Mouse (Mus musculus): ENCODE results near the gene Doc2g. TPM values are rescaled to one million over a fixed set of nuclear protein-coding genes. Genes with fewer than 3 reads are reported as not detected.
"Not testable (repeated sequence)": the region's sequence is repeated elsewhere in the genome, so short reads cannot be mapped to it uniquely, and the experiment has no call there.

Gene Doc2g
- polyA plus RNA-seq, 1 experiment from 2014 or later, result 3.4 TPM

- Histone ChIP-seq H3K9me3 (ENCODE audit: control insufficient read depth, low read length) (no peaks in the 10 kb centered on the region), H3K27ac (ENCODE audit: low read length) (no peak overlapping the region), H3K27me3 (replicated peaks; ENCODE audit: control insufficient read depth, insufficient read depth, low read length) (no peaks in the 10 kb centered on the region), H3K4me1 (ENCODE audit: control insufficient read depth, insufficient read depth, low read length) (0 out of 2 replicates have a peak, but pooled peaks cover 3% of the 10 kb centered on the region), H3K4me3 (ENCODE audit: low read length) (no peak overlapping the region), H3K36me3 (ENCODE audit: control insufficient read depth, insufficient read depth, low read length) (no peaks in the 10 kb centered on the region), H3K9ac (ENCODE audit: low read depth, low read length) (no peak overlapping the region), H3K4me2 (ENCODE audit: low read depth, low read length) (no peak overlapping the region)
- 74% methylated on average over 11 of the region's 11 CpGs for WGBS
- no peak for ATAC-seq
Measured at GRCm38 (mm10) chr19:3966330-3967075, 36.6 kb upstream of the Doc2g start.

GRCm38 (mm10) chr19:3967258-3967657 lies 35.9 kb upstream of the Doc2g start:
- H3K36me3 ChIP-seq (ENCODE audit: control insufficient read depth, insufficient read depth, low read length), result no peaks in the 10 kb centered on the region
- H3K27ac ChIP-seq (ENCODE audit: low read length), result no peak overlapping the region
- H3K4me1 ChIP-seq (ENCODE audit: control insufficient read depth, insufficient read depth, low read length), result peaks cover 3% of the 10 kb centered on the region; the same call in 1 of the 2 replicates
- H3K9ac ChIP-seq (ENCODE audit: low read depth, low read length), result no peak overlapping the region
- no peaks in the 10 kb centered on the region for H3K9me3 ChIP-seq (ENCODE audit: control insufficient read depth, low read length)
- no peaks in the 10 kb centered on the region for H3K27me3 ChIP-seq (replicated peaks; ENCODE audit: control insufficient read depth, insufficient read depth, low read length)
- no peak for ATAC-seq
- WGBS, result 63% methylated on average over 3 of the region's 3 CpGs
- no peak overlapping the region for H3K4me2 ChIP-seq (ENCODE audit: low read depth, low read length)
- no peak overlapping the region for H3K4me3 ChIP-seq (ENCODE audit: low read length)

GRCm38 (mm10) chr19:3972229-3972628 lies 30.9 kb upstream of the Doc2g start, which contains the start of gene Aldh3b2:
Aldh3b2 (plus strand) TSS chr19:3972328.
- Histone ChIP-seq H3K36me3 (ENCODE audit: control insufficient read depth, insufficient read depth, low read length) (no peaks in the 10 kb centered on the region), H3K27me3 (replicated peaks; ENCODE audit: control insufficient read depth, insufficient read depth, low read length) (no peaks in the 10 kb centered on the region), H3K4me2 (ENCODE audit: low read depth, low read length) (no peak within 1 kb of the TSS), H3K4me3 (ENCODE audit: low read length) (no peak within 1 kb of the TSS), H3K27ac (ENCODE audit: low read length) (no peak within 1 kb of the TSS), H3K9ac (ENCODE audit: low read depth, low read length) (no peak within 1 kb of the TSS), H3K9me3 (ENCODE audit: control insufficient read depth, low read length) (no peaks in the 10 kb centered on the region), H3K4me1 (ENCODE audit: control insufficient read depth, insufficient read depth, low read length) (peaks cover 6% of the 10 kb centered on the region; the same call in 1 of the 2 replicates)
- WGBS, result 26% methylated on average over 9 of the region's 9 CpGs
- peak; percentile 90 for ATAC-seq

- H3K4me3 ChIP-seq (ENCODE audit: low read length); H3K4me1 ChIP-seq (ENCODE audit: control insufficient read depth, insufficient read depth, low read length); H3K4me2 ChIP-seq (ENCODE audit: low read depth, low read length); H3K27ac ChIP-seq (ENCODE audit: low read length); ATAC-seq; H3K36me3 ChIP-seq (ENCODE audit: control insufficient read depth, insufficient read depth, low read length); H3K9me3 ChIP-seq (ENCODE audit: control insufficient read depth, low read length); H3K27me3 ChIP-seq (replicated peaks; ENCODE audit: control insufficient read depth, insufficient read depth, low read length); H3K9ac ChIP-seq (ENCODE audit: low read depth, low read length): not testable (repeated sequence)
- 93% methylated on average over 6 of the region's 6 CpGs for WGBS
Measured at GRCm38 (mm10) chr19:3974608-3975007, 28.5 kb upstream of the Doc2g start.

GRCm38 (mm10) chr19:3975866-3976265 lies 27.2 kb upstream of the Doc2g start:
- Histone ChIP-seq H3K4me1 (ENCODE audit: control insufficient read depth, insufficient read depth, low read length) (peaks cover 3% of the 10 kb centered on the region; the same call in 1 of the 2 replicates), H3K4me3 (ENCODE audit: low read length) (no peak overlapping the region), H3K4me2 (ENCODE audit: low read depth, low read length) (no peak overlapping the region), H3K9ac (ENCODE audit: low read depth, low read length) (no peak overlapping the region), H3K9me3 (ENCODE audit: control insufficient read depth, low read length) (no peaks in the 10 kb centered on the region), H3K36me3 (ENCODE audit: control insufficient read depth, insufficient read depth, low read length) (no peaks in the 10 kb centered on the region), H3K27me3 (replicated peaks; ENCODE audit: control insufficient read depth, insufficient read depth, low read length) (no peaks in the 10 kb centered on the region), H3K27ac (ENCODE audit: low read length) (no peak overlapping the region)
- no peak for ATAC-seq
- WGBS, result 67% methylated on average over 2 of the region's 2 CpGs

GRCm38 (mm10) chr19:3980309-3980708 lies 22.8 kb upstream of the Doc2g start:
- Histone ChIP-seq H3K4me3 (ENCODE audit: low read length) (no peak overlapping the region), H3K9me3 (ENCODE audit: control insufficient read depth, low read length) (no peaks in the 10 kb centered on the region), H3K4me2 (ENCODE audit: low read depth, low read length) (no peak overlapping the region), H3K9ac (ENCODE audit: low read depth, low read length) (no peak overlapping the region), H3K36me3 (ENCODE audit: control insufficient read depth, insufficient read depth, low read length) (no peaks in the 10 kb centered on the region), H3K4me1 (ENCODE audit: control insufficient read depth, insufficient read depth, low read length) (no peaks in the 10 kb centered on the region; the same call in 1 of the 2 replicates), H3K27me3 (replicated peaks; ENCODE audit: control insufficient read depth, insufficient read depth, low read length) (no peaks in the 10 kb centered on the region), H3K27ac (ENCODE audit: low read length) (no peak overlapping the region)
- ATAC-seq, result peak; percentile 69; the same call in 1 of the 2 replicates
- WGBS, result 11% methylated on average over 4 of the region's 4 CpGs

- H3K36me3 ChIP-seq (ENCODE audit: control insufficient read depth, insufficient read depth, low read length), result no peaks in the 10 kb centered on the region
- H3K9ac ChIP-seq (ENCODE audit: low read depth, low read length), result no peak overlapping the region
- no peak for ATAC-seq
- no peaks in the 10 kb centered on the region for H3K27me3 ChIP-seq (replicated peaks; ENCODE audit: control insufficient read depth, insufficient read depth, low read length)
- no peak overlapping the region for H3K4me3 ChIP-seq (ENCODE audit: low read length)
- peaks cover 4% of the 10 kb centered on the region for H3K4me1 ChIP-seq (ENCODE audit: control insufficient read depth, insufficient read depth, low read length)
- H3K4me2 ChIP-seq (ENCODE audit: low read depth, low read length), result no peak overlapping the region
- WGBS, result 70% methylated on average over 9 of the region's 9 CpGs
- H3K9me3 ChIP-seq (ENCODE audit: control insufficient read depth, low read length), result no peaks in the 10 kb centered on the region
- no peak overlapping the region for H3K27ac ChIP-seq (ENCODE audit: low read length)
Measured at GRCm38 (mm10) chr19:3980917-3981316, 22.2 kb upstream of the Doc2g start.

- 56% methylated on average over 9 of the region's 9 CpGs for WGBS
- peaks cover 19% of the 10 kb centered on the region for H3K4me1 ChIP-seq (ENCODE audit: control insufficient read depth, insufficient read depth, low read length)
- H3K9ac ChIP-seq (ENCODE audit: low read depth, low read length), result no peak overlapping the region; the same call in 1 of the 2 replicates
- no peaks in the 10 kb centered on the region; the same call in 1 of the 2 replicates for H3K36me3 ChIP-seq (ENCODE audit: control insufficient read depth, insufficient read depth, low read length)
- H3K27me3 ChIP-seq (replicated peaks; ENCODE audit: control insufficient read depth, insufficient read depth, low read length), result no peaks in the 10 kb centered on the region
- H3K4me3 ChIP-seq (ENCODE audit: low read length), result no peak overlapping the region
- no peaks in the 10 kb centered on the region for H3K9me3 ChIP-seq (ENCODE audit: control insufficient read depth, low read length)
- no peak for ATAC-seq
- H3K27ac ChIP-seq (ENCODE audit: low read length), result no peak overlapping the region
- no peak overlapping the region for H3K4me2 ChIP-seq (ENCODE audit: low read depth, low read length)
Measured at GRCm38 (mm10) chr19:3983527-3984200, 19.4 kb upstream of the Doc2g start.

- Histone ChIP-seq H3K36me3 (ENCODE audit: control insufficient read depth, insufficient read depth, low read length) (no peaks in the 10 kb centered on the region; the same call in 1 of the 2 replicates), H3K4me1 (ENCODE audit: control insufficient read depth, insufficient read depth, low read length) (peaks cover 19% of the 10 kb centered on the region), H3K27me3 (replicated peaks; ENCODE audit: control insufficient read depth, insufficient read depth, low read length) (no peaks in the 10 kb centered on the region), H3K27ac (ENCODE audit: low read length) (peak overlapping the region; percentile 58), H3K9me3 (ENCODE audit: control insufficient read depth, low read length) (no peaks in the 10 kb centered on the region), H3K4me3 (ENCODE audit: low read length) (no peak overlapping the region), H3K9ac (ENCODE audit: low read depth, low read length) (0 out of 2 replicates have a peak overlapping the region, but pooled peaks have one; percentile 23), H3K4me2 (ENCODE audit: low read depth, low read length) (no peak overlapping the region)
- ATAC-seq, result 0 out of 2 replicates have a peak, but pooled peaks have one; percentile 17
- WGBS, result 37% methylated on average over 8 of the region's 8 CpGs
Measured at GRCm38 (mm10) chr19:3985261-3985681, 17.8 kb upstream of the Doc2g start.

Data from intestine, embryonic 16.5 days (tissue).